In genomic region chr11:96315344-96315681, GRCm38 (mm10) we compare ENCODE assay signal across 11 mouse cellular contexts. TPM values are rescaled to one million over a fixed set of nuclear protein-coding genes. Genes with fewer than 3 reads are reported as not detected.
DNase-seq lines count a peak whose midpoint lies in the region; ATAC-seq and TF ChIP-seq lines count a peak whose summit lies in the region.
"Had no signal": no experiment of that assay in that cellular context is flagged by ENCODE, and none has a peak within 500 bp of the region (broad histone marks: within the 10 kb centered on the region; RNA-seq: fewer than 3 reads in every experiment).

No protein-coding gene starts in this region.

- H3K9ac ChIP-seq in heart, embryonic 14.5 days (ENCODE audit: low read length): no peak overlapping the region
- H3K9ac ChIP-seq in midbrain, embryonic 11.5 days (ENCODE audit: low read length): no peak overlapping the region
- no peak overlapping the region for H3K9ac ChIP-seq in midbrain, postnatal 0 days (replicated peaks; ENCODE audit: low read length, poor library complexity, severe bottlenecking)
- peak overlapping the region; percentile 60 for H3K9ac ChIP-seq in liver, embryonic 11.5 days (ENCODE audit: low read depth, low read length)
- peak overlapping the region; percentile 70 for H3K9ac ChIP-seq in stomach, postnatal 0 days (ENCODE audit: low read length)
- no peak overlapping the region for H3K9ac ChIP-seq in forebrain, embryonic 12.5 days
- H3K9ac ChIP-seq: embryonic facial prominence, embryonic 13.5 days had no signal

- H3K4me2 ChIP-seq in heart, embryonic 14.5 days (ENCODE audit: low read length): peak overlapping the region; percentile 35; the same call in 1 of the 2 replicates
- no peak overlapping the region for H3K4me2 ChIP-seq in midbrain, embryonic 11.5 days
- no peak overlapping the region for H3K4me2 ChIP-seq in midbrain, postnatal 0 days (ENCODE audit: low read depth, low read length, poor library complexity, severe bottlenecking)
- H3K4me2 ChIP-seq in liver, embryonic 11.5 days: peak overlapping the region; percentile 69
- peak overlapping the region; percentile 73 for H3K4me2 ChIP-seq in stomach, postnatal 0 days (replicated peaks; ENCODE audit: low read depth)
- H3K4me2 ChIP-seq in forebrain, embryonic 12.5 days: no peak overlapping the region
- H3K4me2 ChIP-seq: embryonic facial prominence, embryonic 13.5 days had no signal

- H3K4me3 ChIP-seq in heart, embryonic 14.5 days (ENCODE audit: control insufficient read depth in 1 of 2, insufficient read depth in 1 of 2, low read depth in 1 of 2, low read length in 2 of 2): peak overlapping the region; percentile 22 to 25; a peak in 1 of 4 replicates
- H3K4me3 ChIP-seq in midbrain, embryonic 11.5 days (ENCODE audit: low read depth, low read length): no peak overlapping the region
- no peak overlapping the region for H3K4me3 ChIP-seq in midbrain, postnatal 0 days (ENCODE audit: low read depth, low read length)
- peak overlapping the region; percentile 45 for H3K4me3 ChIP-seq in liver, embryonic 11.5 days (ENCODE audit: low read depth, low read length)
- H3K4me3 ChIP-seq in stomach, postnatal 0 days (ENCODE audit: low read depth, low read length): peak overlapping the region; percentile 43
- no peak overlapping the region for H3K4me3 ChIP-seq in forebrain, embryonic 12.5 days (replicated peaks)
- H3K4me3 ChIP-seq: embryonic facial prominence, embryonic 13.5 days had no signal

- ATAC-seq in heart, embryonic 14.5 days (ENCODE audit: insufficient number of reproducible peaks, insufficient read depth, low FRiP score, low read depth): no peak
- no peak for ATAC-seq in midbrain, embryonic 11.5 days (ENCODE audit: low FRiP score)
- no peak for ATAC-seq in midbrain, postnatal 0 days (ENCODE audit: low FRiP score)
- no peak for ATAC-seq in liver, embryonic 11.5 days (replicated peaks; ENCODE audit: low FRiP score)
- no peak for ATAC-seq in stomach, postnatal 0 days (ENCODE audit: low FRiP score, low TSS enrichment)
- no peak for ATAC-seq in forebrain, embryonic 12.5 days (ENCODE audit: low FRiP score)

- no peaks in the 10 kb centered on the region for H3K36me3 ChIP-seq in heart, embryonic 14.5 days (ENCODE audit: control insufficient read depth, insufficient read depth, low read length)
- H3K36me3 ChIP-seq in midbrain, embryonic 11.5 days (ENCODE audit: control insufficient read depth, insufficient read depth, low read length): no peaks in the 10 kb centered on the region
- H3K36me3 ChIP-seq in midbrain, postnatal 0 days (ENCODE audit: insufficient read depth, low read length): no peaks in the 10 kb centered on the region
- H3K36me3 ChIP-seq in liver, embryonic 11.5 days (ENCODE audit: control insufficient read depth, insufficient read depth, low read length): no peaks in the 10 kb centered on the region
- H3K36me3 ChIP-seq in stomach, postnatal 0 days (ENCODE audit: control insufficient read depth, insufficient read depth, low read length): no peaks in the 10 kb centered on the region
- no peaks in the 10 kb centered on the region for H3K36me3 ChIP-seq in forebrain, embryonic 12.5 days (replicated peaks)
- H3K36me3 ChIP-seq: embryonic facial prominence, embryonic 13.5 days had no signal

- no peak for TF ChIP-seq EP300 in stomach, postnatal 0 days (optimal IDR thresholded peaks at IDR 0.05)

- no peak overlapping the region for H3K27ac ChIP-seq in heart, embryonic 14.5 days (replicated peaks in 1 of 2; ENCODE audit: control insufficient read depth in 1 of 2, insufficient read depth in 1 of 2, low read depth in 2 of 2, low read length in 2 of 2)
- H3K27ac ChIP-seq in midbrain, embryonic 11.5 days (ENCODE audit: low read depth, low read length): no peak overlapping the region
- no peak overlapping the region for H3K27ac ChIP-seq in midbrain, postnatal 0 days (ENCODE audit: low read depth, low read length)
- H3K27ac ChIP-seq in liver, embryonic 11.5 days (ENCODE audit: low read depth, low read length): peak overlapping the region; percentile 74
- peak overlapping the region; percentile 89 for H3K27ac ChIP-seq in stomach, postnatal 0 days (replicated peaks)
- no peak overlapping the region for H3K27ac ChIP-seq in forebrain, embryonic 12.5 days
- H3K27ac ChIP-seq: embryonic facial prominence, embryonic 13.5 days had no signal

- WGBS in heart, embryonic 14.5 days: 4% methylated on average over 5 of the region's 5 CpGs
- WGBS in midbrain, embryonic 11.5 days: 2% methylated on average over 5 of the region's 5 CpGs
- 7% methylated on average over 5 of the region's 5 CpGs for WGBS in midbrain, postnatal 0 days
- 15% methylated on average over 5 of the region's 5 CpGs for WGBS in liver, embryonic 11.5 days
- 31% methylated on average over 5 of the region's 5 CpGs for WGBS in stomach, postnatal 0 days
- 1% methylated on average over 5 of the region's 5 CpGs for WGBS in forebrain, embryonic 12.5 days

- H3K4me1 ChIP-seq in heart, embryonic 14.5 days (ENCODE audit: control insufficient read depth in 2 of 2, insufficient read depth in 2 of 2, low read length in 2 of 2): 0 out of 4 replicates have a peak, but pooled peaks cover 2 to 7% of the 10 kb centered on the region in 2 experiments
- H3K4me1 ChIP-seq in midbrain, embryonic 11.5 days (ENCODE audit: control insufficient read depth, insufficient read depth, low read length): peaks cover 7% of the 10 kb centered on the region
- no peaks in the 10 kb centered on the region for H3K4me1 ChIP-seq in midbrain, postnatal 0 days (ENCODE audit: insufficient read depth, low read length)
- peaks cover 15% of the 10 kb centered on the region for H3K4me1 ChIP-seq in liver, embryonic 11.5 days (replicated peaks; ENCODE audit: control insufficient read depth, insufficient read depth, low read length)
- no peaks in the 10 kb centered on the region for H3K4me1 ChIP-seq in stomach, postnatal 0 days (replicated peaks; ENCODE audit: control insufficient read depth, insufficient read depth)
- peaks cover 5% of the 10 kb centered on the region for H3K4me1 ChIP-seq in forebrain, embryonic 12.5 days

- no peak for DNase-seq in heart, postnatal 4 days
- peak; percentile 94 for DNase-seq in midbrain, embryonic 11.5 days (ENCODE audit: low spot score, missing footprints)
- no peak for DNase-seq in midbrain, postnatal 0 days (ENCODE audit: low spot score)
- DNase-seq in liver, embryonic 11.5 days (ENCODE audit: low spot score): no peak
- no peak for DNase-seq in stomach, postnatal 0 days (ENCODE audit: low spot score)
- no peak for DNase-seq in layer of hippocampus, postnatal 25 days (ENCODE audit: extremely low spot score in 1 of 2, low spot score in 1 of 2)
- DNase-seq: spleen, adult 18-20 months had no signal

- TF ChIP-seq CTCF in midbrain, postnatal 0 days (IDR thresholded peaks at IDR 0.05): no peak
- no peak for TF ChIP-seq CTCF in stomach, postnatal 0 days (IDR thresholded peaks at IDR 0.05; ENCODE audit: low read depth)

- H3K27me3 ChIP-seq in heart, embryonic 14.5 days (ENCODE audit: control insufficient read depth, insufficient read depth, low read length): peaks cover 98% of the 10 kb centered on the region
- peaks cover 100% of the 10 kb centered on the region for H3K27me3 ChIP-seq in midbrain, embryonic 11.5 days (ENCODE audit: control insufficient read depth, insufficient read depth, low read length)
- peaks cover 93% of the 10 kb centered on the region for H3K27me3 ChIP-seq in midbrain, postnatal 0 days (ENCODE audit: insufficient read depth, low read length)
- peaks cover 100% of the 10 kb centered on the region for H3K27me3 ChIP-seq in liver, embryonic 11.5 days (replicated peaks; ENCODE audit: control insufficient read depth, insufficient read depth, low read length)
- peaks cover 6% of the 10 kb centered on the region; the same call in 1 of the 2 replicates for H3K27me3 ChIP-seq in stomach, postnatal 0 days (ENCODE audit: control insufficient read depth, insufficient read depth, low read length)
- H3K27me3 ChIP-seq in forebrain, embryonic 12.5 days: peaks cover 100% of the 10 kb centered on the region

- no peaks in the 10 kb centered on the region for H3K9me3 ChIP-seq in heart, embryonic 14.5 days (ENCODE audit: control insufficient read depth, low read length)
- no peaks in the 10 kb centered on the region for H3K9me3 ChIP-seq in midbrain, embryonic 11.5 days (ENCODE audit: control insufficient read depth, low read length)
- H3K9me3 ChIP-seq in midbrain, postnatal 0 days (ENCODE audit: low read length): no peaks in the 10 kb centered on the region
- no peaks in the 10 kb centered on the region for H3K9me3 ChIP-seq in liver, embryonic 11.5 days (ENCODE audit: control insufficient read depth, low read length)
- no peaks in the 10 kb centered on the region for H3K9me3 ChIP-seq in stomach, postnatal 0 days (ENCODE audit: control insufficient read depth, low read length)
- no peaks in the 10 kb centered on the region for H3K9me3 ChIP-seq in forebrain, embryonic 12.5 days
- H3K9me3 ChIP-seq: embryonic facial prominence, embryonic 13.5 days had no signal

RNA-seq across cellular contexts. Expression of gene Hoxb4, which starts 2.8 kb away (rescaled TPM):
- polyA plus RNA-seq in heart, embryonic 14.5 days (2014; fragmentation: Nextera tagmentation; extraction: Ambion mirVana): 0.09 and 0.15 TPM in 2 replicates
- 1 to 10 TPM in 1 of 2 experiments, under 1 TPM in 1; 0.74 to 1.0 TPM for total RNA-seq in heart, postnatal 4 days (2021)
- polyA plus RNA-seq in midbrain, embryonic 11.5 days (2014; fragmentation: Nextera tagmentation; extraction: Ambion mirVana): not detected in 2 replicates
- 0.09 and 0.66 TPM in 2 replicates for total RNA-seq in midbrain, postnatal 0 days (2014; rRNA removed)
- polyA plus RNA-seq in midbrain, postnatal 0 days (2015; fragmentation: Nextera tagmentation; extraction: Ambion mirVana): not detected in 2 replicates
- polyA plus RNA-seq in liver, embryonic 11.5 days (2014; fragmentation: Nextera tagmentation; extraction: Ambion mirVana): 0.71 and 1.1 TPM in 2 replicates
- polyA plus RNA-seq in stomach, postnatal 0 days (2015; fragmentation: Nextera tagmentation; extraction: Ambion mirVana): 1.2 and 1.6 TPM in 2 replicates
- polyA plus RNA-seq in forebrain, embryonic 12.5 days (2016; fragmentation: Nextera tagmentation; extraction: Ambion mirVana): not detected in 2 replicates
- not detected for total RNA-seq in layer of hippocampus, postnatal 25 days (2021)

RNA-seq across cellular contexts. Expression of gene Hoxb3, which starts 7.8 kb away (rescaled TPM):
- 0.31 and 0.43 TPM in 2 replicates for polyA plus RNA-seq in heart, embryonic 14.5 days (2014; fragmentation: Nextera tagmentation; extraction: Ambion mirVana)
- 1 to 10 TPM; 1.4 to 1.5 TPM for total RNA-seq in heart, postnatal 4 days (2021)
- not detected in 2 replicates for polyA plus RNA-seq in midbrain, embryonic 11.5 days (2014; fragmentation: Nextera tagmentation; extraction: Ambion mirVana)
- total RNA-seq in midbrain, postnatal 0 days (2014; rRNA removed): 0.94 and 9.2 TPM in 2 replicates
- not detected in 2 replicates for polyA plus RNA-seq in midbrain, postnatal 0 days (2015; fragmentation: Nextera tagmentation; extraction: Ambion mirVana)
- 0.97 and 1.3 TPM in 2 replicates for polyA plus RNA-seq in liver, embryonic 11.5 days (2014; fragmentation: Nextera tagmentation; extraction: Ambion mirVana)
- 0.94 and 0.97 TPM in 2 replicates for polyA plus RNA-seq in stomach, postnatal 0 days (2015; fragmentation: Nextera tagmentation; extraction: Ambion mirVana)
- not detected in 2 replicates for polyA plus RNA-seq in forebrain, embryonic 12.5 days (2016; fragmentation: Nextera tagmentation; extraction: Ambion mirVana)
- not detected for total RNA-seq in layer of hippocampus, postnatal 25 days (2021)
- polyA plus RNA-seq: embryonic facial prominence, embryonic 13.5 days had no signal

RNA-seq across cellular contexts. Expression of gene Hoxb5, which starts 12.2 kb away (rescaled TPM):
- polyA plus RNA-seq in heart, embryonic 14.5 days (2014; fragmentation: Nextera tagmentation; extraction: Ambion mirVana): 0.27 TPM in 1 of 2 replicates, not detected in the other
- total RNA-seq in heart, postnatal 4 days (2021): under 1 TPM in 1 of 2 experiments, not detected in 1; 0.32 TPM
- polyA plus RNA-seq in midbrain, embryonic 11.5 days (2014; fragmentation: Nextera tagmentation; extraction: Ambion mirVana): not detected in 2 replicates
- total RNA-seq in midbrain, postnatal 0 days (2014; rRNA removed): 1.5 TPM in 1 of 2 replicates, not detected in the other
- polyA plus RNA-seq in midbrain, postnatal 0 days (2015; fragmentation: Nextera tagmentation; extraction: Ambion mirVana): not detected in 2 replicates
- polyA plus RNA-seq in liver, embryonic 11.5 days (2014; fragmentation: Nextera tagmentation; extraction: Ambion mirVana): 3.7 and 4.5 TPM in 2 replicates
- 7.5 and 8.2 TPM in 2 replicates for polyA plus RNA-seq in stomach, postnatal 0 days (2015; fragmentation: Nextera tagmentation; extraction: Ambion mirVana)
- polyA plus RNA-seq in forebrain, embryonic 12.5 days (2016; fragmentation: Nextera tagmentation; extraction: Ambion mirVana): not detected in 2 replicates
- not detected for total RNA-seq in layer of hippocampus, postnatal 25 days (2021)

RNA-seq across cellular contexts. Expression of gene Hoxb6, which starts 23.0 kb away (rescaled TPM):
- not detected in 2 replicates for polyA plus RNA-seq in heart, embryonic 14.5 days (2014; fragmentation: Nextera tagmentation; extraction: Ambion mirVana)
- total RNA-seq in heart, postnatal 4 days (2021): not detected
- polyA plus RNA-seq in midbrain, embryonic 11.5 days (2014; fragmentation: Nextera tagmentation; extraction: Ambion mirVana): not detected in 2 replicates
- total RNA-seq in midbrain, postnatal 0 days (2014; rRNA removed): 0.22 TPM in 1 of 2 replicates, not detected in the other
- not detected in 2 replicates for polyA plus RNA-seq in midbrain, postnatal 0 days (2015; fragmentation: Nextera tagmentation; extraction: Ambion mirVana)
- 1.9 and 2.4 TPM in 2 replicates for polyA plus RNA-seq in liver, embryonic 11.5 days (2014; fragmentation: Nextera tagmentation; extraction: Ambion mirVana)
- 6.9 and 7.9 TPM in 2 replicates for polyA plus RNA-seq in stomach, postnatal 0 days (2015; fragmentation: Nextera tagmentation; extraction: Ambion mirVana)
- not detected in 2 replicates for polyA plus RNA-seq in forebrain, embryonic 12.5 days (2016; fragmentation: Nextera tagmentation; extraction: Ambion mirVana)
- not detected for total RNA-seq in layer of hippocampus, postnatal 25 days (2021)

RNA-seq across cellular contexts. Expression of gene Hoxb7, which starts 28.9 kb away (rescaled TPM):
- 0.36 TPM in 1 of 2 replicates, not detected in the other for polyA plus RNA-seq in heart, embryonic 14.5 days (2014; fragmentation: Nextera tagmentation; extraction: Ambion mirVana)
- total RNA-seq in heart, postnatal 4 days (2021): under 1 TPM in 1 of 2 experiments, not detected in 1; 0.24 TPM
- polyA plus RNA-seq in midbrain, embryonic 11.5 days (2014; fragmentation: Nextera tagmentation; extraction: Ambion mirVana): not detected in 2 replicates
- total RNA-seq in midbrain, postnatal 0 days (2014; rRNA removed): 0.19 TPM in 1 of 2 replicates, not detected in the other
- not detected in 2 replicates for polyA plus RNA-seq in midbrain, postnatal 0 days (2015; fragmentation: Nextera tagmentation; extraction: Ambion mirVana)
- polyA plus RNA-seq in liver, embryonic 11.5 days (2014; fragmentation: Nextera tagmentation; extraction: Ambion mirVana): 1.6 and 2.0 TPM in 2 replicates
- polyA plus RNA-seq in stomach, postnatal 0 days (2015; fragmentation: Nextera tagmentation; extraction: Ambion mirVana): 5.5 and 6.0 TPM in 2 replicates
- not detected in 2 replicates for polyA plus RNA-seq in forebrain, embryonic 12.5 days (2016; fragmentation: Nextera tagmentation; extraction: Ambion mirVana)
- not detected for total RNA-seq in layer of hippocampus, postnatal 25 days (2021)
- total RNA-seq: CH12.LX had no signal

Comparison
In these comparisons a context has a peak if more than half of its experiments do, and no peak if none do; other contexts are left out.
1. H3K27ac ChIP-seq: peak in liver, embryonic 11.5 days (single experiment) and stomach, postnatal 0 days (single experiment); none in heart, embryonic 14.5 days (0 of 2), midbrain, embryonic 11.5 days (single experiment), midbrain, postnatal 0 days (single experiment) and forebrain, embryonic 12.5 days (single experiment).
2. H3K4me2 ChIP-seq: peak in heart, embryonic 14.5 days (single experiment), liver, embryonic 11.5 days (single experiment) and stomach, postnatal 0 days (single experiment); none in midbrain, embryonic 11.5 days (single experiment), midbrain, postnatal 0 days (single experiment) and forebrain, embryonic 12.5 days (single experiment).
3. H3K4me3 ChIP-seq: peak in heart, embryonic 14.5 days (2 of 2), liver, embryonic 11.5 days (single experiment) and stomach, postnatal 0 days (single experiment); none in midbrain, embryonic 11.5 days (single experiment), midbrain, postnatal 0 days (single experiment) and forebrain, embryonic 12.5 days (single experiment).
4. H3K9ac ChIP-seq: peak in liver, embryonic 11.5 days (single experiment) and stomach, postnatal 0 days (single experiment); none in heart, embryonic 14.5 days (single experiment), midbrain, embryonic 11.5 days (single experiment), midbrain, postnatal 0 days (single experiment) and forebrain, embryonic 12.5 days (single experiment).